Mouse (Mus musculus) embryo, embryonic 10.5 days (tissue): ENCODE data around the gene Galk1.
"Not testable (repeated sequence)": the region's sequence is repeated elsewhere in the genome, so short reads cannot be mapped to it uniquely, and the experiment has no call there.

ENCODE experiments used
- DNase-seq: peaks from one replicate; pipeline ENCODE4 v3.0.0-alpha.2; 2015; ENCODE audit warnings: low spot score

The Galk1 gene

GRCm38 (mm10) chr11:116030898-116031845 lies 18.7 kb upstream of the Galk1 start:
- peak; percentile 58 for DNase-seq

GRCm38 (mm10) chr11:116030088-116030897 lies 17.8 kb upstream of the Galk1 start, which contains the start of gene Unk:
TSS of gene Unk (plus strand) at chr11:116030322.
- peak; percentile 100 for DNase-seq

GRCm38 (mm10) chr11:116029086-116029865 lies 16.8 kb upstream of the Galk1 start:
- no peak for DNase-seq

GRCm38 (mm10) chr11:116028177-116028865 lies 15.8 kb upstream of the Galk1 start:
- DNase-seq, result no peak

GRCm38 (mm10) chr11:116027756-116028155 lies 15.2 kb upstream of the Galk1 start, which contains the start of gene H3f3b:
TSS of gene H3f3b (minus strand) at chr11:116027962.
- no peak for DNase-seq

GRCm38 (mm10) chr11:116025056-116025845 lies 12.7 kb upstream of the Galk1 start:
- DNase-seq, result no peak

GRCm38 (mm10) chr11:116024356-116024808 lies 11.9 kb upstream of the Galk1 start:
- peak; percentile 99 for DNase-seq

GRCm38 (mm10) chr11:116023771-116024355 lies 11.3 kb upstream of the Galk1 start:
- DNase-seq, result peak; percentile 79

GRCm38 (mm10) chr11:116023074-116023770 lies 10.7 kb upstream of the Galk1 start:
- DNase-seq, result not testable (repeated sequence)

GRCm38 (mm10) chr11:116022256-116022780 lies 9.8 kb upstream of the Galk1 start:
- peak; percentile 36 for DNase-seq

GRCm38 (mm10) chr11:116021328-116022220 lies 9.1 kb upstream of the Galk1 start:
- DNase-seq, result peak; percentile 60

- peak; percentile 38 for DNase-seq
Measured at GRCm38 (mm10) chr11:116020519-116020922, 8.0 kb upstream of the Galk1 start.

GRCm38 (mm10) chr11:116019976-116020411 lies 7.5 kb upstream of the Galk1 start:
- DNase-seq, result no peak

- DNase-seq, result no peak
Measured at GRCm38 (mm10) chr11:116019360-116019791, 6.9 kb upstream of the Galk1 start.

- not testable (repeated sequence) for DNase-seq
Measured at GRCm38 (mm10) chr11:116018867-116019266, 6.3 kb upstream of the Galk1 start.

- peak; percentile 77 for DNase-seq
Measured at GRCm38 (mm10) chr11:116018106-116018505, 5.6 kb upstream of the Galk1 start.

- no peak for DNase-seq
Measured at GRCm38 (mm10) chr11:116014821-116015220, 2.3 kb upstream of the Galk1 start.
